Mouse (Mus musculus): ENCODE data around the gene Zfp536. TPM values are rescaled to one million over a fixed set of nuclear protein-coding genes. Genes with fewer than 3 reads are reported as not detected.

The Zfp536 gene
- polyA plus RNA-seq, 1 experiment = 0.13 TPM

DNA sequence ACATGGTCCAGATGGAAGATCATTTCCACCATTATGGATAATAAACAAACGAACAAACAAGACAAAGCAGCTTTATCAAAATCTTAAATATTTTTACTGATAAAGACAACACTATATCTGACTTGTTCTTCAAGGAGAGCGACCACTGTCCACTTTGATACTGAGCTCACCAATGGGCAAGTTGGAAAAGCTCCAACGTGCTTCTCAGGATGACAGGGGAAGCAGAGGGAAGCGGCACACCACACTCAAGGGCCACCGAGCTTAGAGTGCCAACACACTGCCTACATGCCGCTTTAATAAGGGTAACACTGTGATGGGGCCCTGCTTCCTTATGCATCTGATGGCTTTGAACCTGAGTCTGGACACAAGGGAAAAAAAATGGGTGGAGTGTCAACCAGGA lies 214.1 kb downstream of the Zfp536 start:
- 84% methylated on average over 6 of the region's 6 CpGs for WGBS
- H3K27ac ChIP-seq (ENCODE audit: insufficient read depth, low read length) = no peak overlapping the region
- no peaks in the 10 kb centered on the region for H3K4me1 ChIP-seq (ENCODE audit: control insufficient read depth, insufficient read depth, insufficient read length)
- DNase-seq (ENCODE audit: low read depth in 1 of 2, low spot score in 2 of 2) = no peak
- H3K4me3 ChIP-seq (ENCODE audit: extremely low read depth, insufficient read depth, insufficient read length) = no peak overlapping the region
- H3K27me3 ChIP-seq (ENCODE audit: control insufficient read depth, insufficient read depth, low read length) = no peaks in the 10 kb centered on the region
- TF ChIP-seq POLR2A (IDR thresholded peaks at IDR 0.05; ENCODE audit: low read depth, low read length) (no peak), CTCF (IDR thresholded peaks at IDR 0.05; ENCODE audit: extremely low read depth, insufficient read depth, insufficient read length, insufficient replicate concordance) (no peak)
- H3K36me3 ChIP-seq (ENCODE audit: control insufficient read depth, insufficient read depth, low read length) = no peaks in the 10 kb centered on the region

DNA sequence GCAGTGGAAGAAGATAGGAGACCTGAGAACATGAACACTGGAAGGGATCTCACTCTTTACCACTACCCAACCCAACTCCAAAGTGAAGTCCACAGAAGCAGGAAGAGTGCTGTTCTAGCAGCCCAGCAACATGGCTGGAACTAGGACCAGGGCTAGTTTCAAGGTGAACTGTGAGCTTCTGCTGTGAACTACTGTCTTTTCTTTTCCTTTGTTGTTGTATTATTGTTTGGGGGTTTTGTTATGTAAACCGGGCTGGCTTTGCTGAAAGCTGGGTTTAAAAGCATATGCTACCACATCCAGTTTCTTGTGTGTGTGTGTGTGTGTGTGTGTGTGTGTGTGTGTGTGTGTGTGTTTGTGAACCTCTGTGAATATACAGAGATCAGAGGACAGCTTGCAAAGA lies 216.6 kb downstream of the Zfp536 start:
- Histone ChIP-seq H3K4me1 (ENCODE audit: control insufficient read depth, insufficient read depth, insufficient read length) (no peaks in the 10 kb centered on the region), H3K36me3 (ENCODE audit: control insufficient read depth, insufficient read depth, low read length) (no peaks in the 10 kb centered on the region), H3K4me3 (ENCODE audit: extremely low read depth, insufficient read depth, insufficient read length) (no peak overlapping the region), H3K27me3 (ENCODE audit: control insufficient read depth, insufficient read depth, low read length) (no peaks in the 10 kb centered on the region), H3K27ac (ENCODE audit: insufficient read depth, low read length) (no peak overlapping the region)
- no peak for DNase-seq (ENCODE audit: low read depth in 1 of 2, low spot score in 2 of 2)
- 88% methylated on average over 1 of the region's 1 CpGs for WGBS
- TF ChIP-seq CTCF (IDR thresholded peaks at IDR 0.05; ENCODE audit: extremely low read depth, insufficient read depth, insufficient read length, insufficient replicate concordance) = no peak
- TF ChIP-seq POLR2A (IDR thresholded peaks at IDR 0.05; ENCODE audit: low read depth, low read length) = no peak

DNA sequence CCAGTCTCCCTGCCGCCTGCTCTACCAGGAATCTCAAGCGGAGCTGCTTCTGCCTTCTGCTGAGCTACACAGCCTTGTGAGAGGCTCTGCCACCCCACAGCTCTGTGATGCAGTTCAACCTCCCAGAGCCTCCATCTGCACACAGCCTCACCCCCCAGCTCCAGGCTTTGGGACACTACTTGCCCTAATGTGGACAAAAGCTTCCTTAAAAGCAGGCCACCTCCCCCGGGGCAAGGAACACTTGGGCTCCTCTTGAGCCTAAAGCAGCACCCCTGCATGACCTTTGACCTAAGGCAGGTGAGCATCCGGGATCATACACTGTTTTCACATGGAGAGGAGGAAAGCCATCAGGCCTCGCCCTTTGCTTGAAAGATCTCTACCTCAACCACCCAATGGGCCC lies 219.0 kb downstream of the Zfp536 start:
- H3K36me3 ChIP-seq (ENCODE audit: control insufficient read depth, insufficient read depth, low read length) = no peaks in the 10 kb centered on the region
- H3K27ac ChIP-seq (ENCODE audit: insufficient read depth, low read length) = no peak overlapping the region
- WGBS = 79% methylated on average over 5 of the region's 5 CpGs
- TF ChIP-seq CTCF (IDR thresholded peaks at IDR 0.05; ENCODE audit: extremely low read depth, insufficient read depth, insufficient read length, insufficient replicate concordance) (no peak), POLR2A (IDR thresholded peaks at IDR 0.05; ENCODE audit: low read depth, low read length) (no peak)
- no peak overlapping the region for H3K4me3 ChIP-seq (ENCODE audit: extremely low read depth, insufficient read depth, insufficient read length)
- H3K27me3 ChIP-seq (ENCODE audit: control insufficient read depth, insufficient read depth, low read length) = no peaks in the 10 kb centered on the region
- H3K4me1 ChIP-seq (ENCODE audit: control insufficient read depth, insufficient read depth, insufficient read length) = no peaks in the 10 kb centered on the region
- no peak for DNase-seq (ENCODE audit: low read depth in 1 of 2, low spot score in 2 of 2)

DNA sequence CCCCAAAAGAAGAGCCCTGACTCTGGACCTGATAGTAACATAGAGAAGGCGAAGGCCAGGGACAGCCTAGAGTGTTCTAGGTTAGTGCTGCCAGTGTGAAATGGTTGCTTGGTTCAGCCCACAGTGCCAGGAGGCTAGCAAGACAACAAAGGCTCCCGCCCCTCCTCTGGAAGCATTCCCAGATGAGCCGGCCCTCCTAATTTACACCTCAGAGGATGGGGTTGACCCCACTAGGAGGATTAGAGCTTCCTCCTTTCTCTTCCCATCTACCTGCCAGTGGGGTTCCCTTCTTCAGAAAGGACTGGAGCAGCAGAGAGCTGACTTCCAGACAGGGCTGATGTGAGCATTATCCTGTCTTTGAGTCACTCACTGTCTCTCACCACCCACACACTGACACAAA lies 219.8 kb downstream of the Zfp536 start:
- H3K4me3 ChIP-seq (ENCODE audit: extremely low read depth, insufficient read depth, insufficient read length) = no peak overlapping the region
- no peaks in the 10 kb centered on the region for H3K36me3 ChIP-seq (ENCODE audit: control insufficient read depth, insufficient read depth, low read length)
- H3K27me3 ChIP-seq (ENCODE audit: control insufficient read depth, insufficient read depth, low read length) = no peaks in the 10 kb centered on the region
- no peak for DNase-seq (ENCODE audit: low read depth in 1 of 2, low spot score in 2 of 2)
- no peak overlapping the region for H3K27ac ChIP-seq (ENCODE audit: insufficient read depth, low read length)
- no peaks in the 10 kb centered on the region for H3K4me1 ChIP-seq (ENCODE audit: control insufficient read depth, insufficient read depth, insufficient read length)
- 85% methylated on average over 3 of the region's 3 CpGs for WGBS
- TF ChIP-seq CTCF (IDR thresholded peaks at IDR 0.05; ENCODE audit: extremely low read depth, insufficient read depth, insufficient read length, insufficient replicate concordance) (no peak), POLR2A (IDR thresholded peaks at IDR 0.05; ENCODE audit: low read depth, low read length) (no peak)

DNA sequence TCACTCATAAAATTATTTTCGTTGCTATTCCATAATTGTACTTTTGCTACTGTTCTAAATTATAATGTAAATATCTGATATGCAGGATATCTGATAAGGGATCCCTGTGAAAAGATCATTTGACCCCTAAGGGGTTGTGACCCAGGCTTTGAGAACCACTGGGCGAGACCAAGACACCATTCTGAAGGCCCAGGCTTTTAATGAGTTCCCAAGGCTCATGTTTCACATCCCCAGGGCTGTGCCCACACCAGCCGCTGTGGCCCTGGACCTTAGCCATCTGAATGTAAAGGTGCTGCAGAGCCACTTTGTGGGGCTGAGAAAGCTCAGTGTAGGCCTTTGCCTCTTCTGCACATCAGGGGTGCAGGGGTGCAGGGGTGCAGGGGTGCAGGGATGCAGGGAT lies 221.1 kb downstream of the Zfp536 start:
- no peak overlapping the region for H3K27ac ChIP-seq (ENCODE audit: insufficient read depth, low read length)
- 80% methylated on average over 3 of the region's 3 CpGs for WGBS
- H3K36me3 ChIP-seq (ENCODE audit: control insufficient read depth, insufficient read depth, low read length) = no peaks in the 10 kb centered on the region
- H3K4me1 ChIP-seq (ENCODE audit: control insufficient read depth, insufficient read depth, insufficient read length) = no peaks in the 10 kb centered on the region
- no peaks in the 10 kb centered on the region for H3K27me3 ChIP-seq (ENCODE audit: control insufficient read depth, insufficient read depth, low read length)
- TF ChIP-seq CTCF (IDR thresholded peaks at IDR 0.05; ENCODE audit: extremely low read depth, insufficient read depth, insufficient read length, insufficient replicate concordance) (no peak), POLR2A (IDR thresholded peaks at IDR 0.05; ENCODE audit: low read depth, low read length) (no peak)
- no peak overlapping the region for H3K4me3 ChIP-seq (ENCODE audit: extremely low read depth, insufficient read depth, insufficient read length)
- DNase-seq (ENCODE audit: low read depth in 1 of 2, low spot score in 2 of 2) = no peak

DNA sequence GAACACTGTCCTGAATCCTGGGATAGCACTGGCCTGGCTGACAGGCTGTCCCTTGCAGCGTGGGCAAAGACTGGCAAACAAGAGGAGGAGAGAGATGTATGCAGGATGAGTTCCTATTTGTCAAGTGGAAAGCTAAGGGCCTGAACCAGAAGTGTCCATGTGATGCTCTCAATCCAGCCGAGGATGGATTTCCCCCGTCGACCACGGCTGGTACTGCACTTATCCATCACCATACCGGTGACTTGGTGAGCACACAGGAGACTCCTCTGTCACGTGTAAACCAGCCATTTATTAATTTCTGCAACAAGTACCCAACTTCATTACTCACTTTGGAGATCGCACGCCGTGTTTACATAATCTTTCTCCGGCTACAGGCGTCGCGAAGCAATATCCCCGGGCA lies 224.6 kb downstream of the Zfp536 start:
- 82% methylated on average over 15 of the region's 15 CpGs for WGBS
- TF ChIP-seq POLR2A (IDR thresholded peaks at IDR 0.05; ENCODE audit: low read depth, low read length) = no peak
- TF ChIP-seq CTCF (IDR thresholded peaks at IDR 0.05; ENCODE audit: extremely low read depth, insufficient read depth, insufficient read length, insufficient replicate concordance) = no peak
- no peaks in the 10 kb centered on the region for H3K27me3 ChIP-seq (ENCODE audit: control insufficient read depth, insufficient read depth, low read length)
- no peaks in the 10 kb centered on the region for H3K4me1 ChIP-seq (ENCODE audit: control insufficient read depth, insufficient read depth, insufficient read length)
- H3K4me3 ChIP-seq (ENCODE audit: extremely low read depth, insufficient read depth, insufficient read length) = no peak overlapping the region
- DNase-seq (ENCODE audit: low read depth in 1 of 2, low spot score in 2 of 2) = no peak
- no peak overlapping the region for H3K27ac ChIP-seq (ENCODE audit: insufficient read depth, low read length)
- no peaks in the 10 kb centered on the region for H3K36me3 ChIP-seq (ENCODE audit: control insufficient read depth, insufficient read depth, low read length)

DNA sequence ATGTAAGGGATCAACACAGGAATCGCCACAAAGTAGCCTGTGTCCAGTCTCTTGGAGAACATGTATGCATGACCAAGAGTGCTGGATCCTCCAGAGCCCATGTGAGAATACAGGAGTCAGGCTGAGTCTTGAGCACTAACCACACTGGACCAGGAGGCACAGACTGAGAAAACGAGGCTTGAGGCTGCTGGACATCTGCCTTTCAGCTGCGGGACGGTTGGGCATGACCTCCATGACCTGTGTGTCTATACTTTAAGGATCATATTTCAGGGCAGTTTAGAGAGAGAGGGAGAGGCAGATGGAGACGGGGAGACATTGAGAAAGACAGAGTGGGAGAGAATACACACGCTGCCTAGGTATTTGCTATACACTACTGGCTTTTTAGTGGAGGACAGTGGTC lies 229.4 kb downstream of the Zfp536 start:
- Histone ChIP-seq H3K27me3 (ENCODE audit: control insufficient read depth, insufficient read depth, low read length) (no peaks in the 10 kb centered on the region), H3K27ac (ENCODE audit: insufficient read depth, low read length) (no peak overlapping the region), H3K4me1 (ENCODE audit: control insufficient read depth, insufficient read depth, insufficient read length) (no peaks in the 10 kb centered on the region), H3K36me3 (ENCODE audit: control insufficient read depth, insufficient read depth, low read length) (no peaks in the 10 kb centered on the region), H3K4me3 (ENCODE audit: extremely low read depth, insufficient read depth, insufficient read length) (no peak overlapping the region)
- DNase-seq (ENCODE audit: low read depth in 1 of 2, low spot score in 2 of 2) = no peak
- WGBS = 59% methylated on average over 6 of the region's 6 CpGs
- TF ChIP-seq CTCF (IDR thresholded peaks at IDR 0.05; ENCODE audit: extremely low read depth, insufficient read depth, insufficient read length, insufficient replicate concordance) (no peak), POLR2A (IDR thresholded peaks at IDR 0.05; ENCODE audit: low read depth, low read length) (no peak)
